Mouse (Mus musculus) CH12.LX (cell line): ENCODE measurements at regions not wholly inside any gene's neighbourhood (a gene's known extent, or its start where the extent isn't known, plus 50 kb on each side); places are given as distances from the start of the nearest gene placed in this dataset.

ENCODE experiments used
- DNase-seq: peaks from one replicate; pipeline ENCODE4 v3.0.0-alpha.2; 2013; ENCODE audit errors: extremely low read depth
- H3K27ac ChIP-seq: 2 replicates; pipeline ENCODE4 v1.5.1; 2012; ENCODE audit warnings: low read depth, mild to moderate bottlenecking, control low read depth, moderate library complexity; ENCODE audit not compliant: insufficient read depth
- H3K27me3 ChIP-seq: replicated peaks from 2 replicates; pipeline ENCODE3; 2012; ENCODE audit warnings: inconsistent platforms
- H3K36me3 ChIP-seq, 2 experiments: replicated peaks in 1 of 2; 2 replicates each; pipeline versions ENCODE3 to v1.6.1; 2012; ENCODE audit warnings: inconsistent platforms in 1 of 2, low read length in 1 of 2, mild to moderate bottlenecking in 1 of 2, mixed read lengths in 1 of 2, moderate library complexity in 1 of 2; ENCODE audit not compliant: control insufficient read depth in 1 of 2, insufficient read depth in 1 of 2
- H3K4me1 ChIP-seq, 2 experiments: 2 replicates each; pipeline ENCODE4 v1.6.1; 2012; ENCODE audit warnings: inconsistent platforms in 1 of 2, moderate library complexity in 1 of 2; ENCODE audit not compliant: insufficient read depth in 2 of 2, control insufficient read depth in 1 of 2
- H3K4me2 ChIP-seq: 2 replicates; pipeline ENCODE4 v1.6.1; 2012; ENCODE audit warnings: low read depth, mild to moderate bottlenecking, control low read depth; ENCODE audit not compliant: poor library complexity, insufficient read depth, severe bottlenecking
- H3K4me3 ChIP-seq, 3 experiments: fragments of 150-350 bp in 1 of 3; sonication (generic) in 1 of 3; replicated peaks in 1 of 3; 2 replicates each; pipeline versions ENCODE3 to v1.5.1; 2011 to 2012; ENCODE audit warnings: low read depth in 2 of 3, low read length in 2 of 3, mild to moderate bottlenecking in 2 of 3, moderate library complexity in 2 of 3, control low read depth in 1 of 3, improper control_type of control experiment in 1 of 3, inconsistent platforms in 1 of 3, mixed read lengths in 1 of 3; ENCODE audit not compliant: poor library complexity in 1 of 3
- H3K79me2 ChIP-seq: replicated peaks from 2 replicates; pipeline ENCODE4 v1.6.1; 2012; ENCODE audit warnings: mild to moderate bottlenecking, moderate library complexity; ENCODE audit not compliant: control insufficient read depth, poor library complexity, insufficient read depth, severe bottlenecking; ENCODE audit errors: extremely low read depth
- H3K9ac ChIP-seq: 2 replicates; pipeline ENCODE4 v1.6.1; 2012; ENCODE audit warnings: low read depth, mild to moderate bottlenecking, control low read depth, moderate library complexity; ENCODE audit not compliant: insufficient read depth
- H3K9me3 ChIP-seq: replicated peaks from 2 replicates; pipeline ENCODE3; 2012; ENCODE audit warnings: low read length, inconsistent platforms, mixed read lengths
- CHD1 ChIP-seq: IDR thresholded peaks from 2 replicates; pipeline ENCODE4 v1.6.1; 2012; ENCODE audit warnings: low read depth, low read length, improper control_type of control experiment, inconsistent platforms
- CHD2 ChIP-seq: IDR thresholded peaks from 2 replicates; pipeline ENCODE4 v1.6.1; 2011; ENCODE audit warnings: low read length, improper control_type of control experiment
- ELF1 ChIP-seq: IDR thresholded peaks from 2 replicates; pipeline ENCODE4 v1.6.1; 2014; ENCODE audit warnings: low read depth, mild to moderate bottlenecking, inconsistent platforms, low read length, improper control_type of control experiment
- ETS1 ChIP-seq: conservative IDR thresholded peaks from 2 replicates; pipeline ENCODE4 v1.6.1; 2012; ENCODE audit warnings: low read depth, mild to moderate bottlenecking, inconsistent platforms, low read length, improper control_type of control experiment, moderate library complexity
- KAT2A ChIP-seq: IDR thresholded peaks from 2 replicates; pipeline ENCODE4 v1.6.1; 2012; ENCODE audit warnings: low read length, improper control_type of control experiment, inconsistent platforms; ENCODE audit not compliant: insufficient replicate concordance
- MAX ChIP-seq: IDR thresholded peaks from 2 replicates; pipeline ENCODE4 v1.6.1; 2011; ENCODE audit warnings: low read length, improper control_type of control experiment
- MAZ ChIP-seq: IDR thresholded peaks from 2 replicates; pipeline ENCODE4 v1.6.1; 2012; ENCODE audit warnings: low read depth, mild to moderate bottlenecking, inconsistent platforms, low read length, improper control_type of control experiment, moderate library complexity
- MEF2A ChIP-seq: IDR thresholded peaks from 2 replicates; pipeline ENCODE4 v1.6.1; 2014; ENCODE audit warnings: low read depth, mild to moderate bottlenecking, inconsistent platforms, low read length, improper control_type of control experiment, borderline replicate concordance
- MXI1 ChIP-seq: IDR thresholded peaks from 2 replicates; pipeline ENCODE4 v1.6.1; 2011; ENCODE audit warnings: mild to moderate bottlenecking, low read depth, low read length, improper control_type of control experiment
- MYC ChIP-seq: IDR thresholded peaks from 2 replicates; pipeline ENCODE4 v1.6.1; 2011; ENCODE audit warnings: low read depth, mild to moderate bottlenecking, improper control_type of control experiment, low read length
- NELFE ChIP-seq: IDR thresholded peaks from 2 replicates; pipeline ENCODE4 v1.6.1; 2011; ENCODE audit warnings: low read depth, low read length, improper control_type of control experiment
- NRF1 ChIP-seq: IDR thresholded peaks from 2 replicates; pipeline ENCODE4 v1.6.1; 2014; ENCODE audit warnings: low read depth, mild to moderate bottlenecking, inconsistent platforms, low read length, improper control_type of control experiment, moderate library complexity
- PAX5 ChIP-seq: IDR thresholded peaks from 2 replicates; pipeline ENCODE4 v1.6.1; 2012; ENCODE audit warnings: low read length, inconsistent platforms, mixed read lengths
- RCOR1 ChIP-seq: conservative IDR thresholded peaks from 2 replicates; pipeline ENCODE4 v1.6.1; 2012; ENCODE audit warnings: low read depth, mild to moderate bottlenecking, inconsistent platforms, low read length, improper control_type of control experiment
- SMC3 ChIP-seq: IDR thresholded peaks from 2 replicates; pipeline ENCODE4 v1.6.1; 2011; ENCODE audit warnings: low read depth, low read length, improper control_type of control experiment
- TBP ChIP-seq: conservative IDR thresholded peaks from 2 replicates; pipeline ENCODE4 v1.6.1; 2011; ENCODE audit warnings: low read depth, low read length, improper control_type of control experiment
- TCF12 ChIP-seq: IDR thresholded peaks from 2 replicates; pipeline ENCODE4 v1.6.1; 2014; ENCODE audit warnings: low read depth, mild to moderate bottlenecking, inconsistent platforms, low read length, improper control_type of control experiment
- USF1 ChIP-seq: IDR thresholded peaks from 2 replicates; pipeline ENCODE4 v1.6.1; 2014; ENCODE audit warnings: low read depth, mild to moderate bottlenecking, inconsistent platforms, low read length, improper control_type of control experiment
- ZC3H11A ChIP-seq: IDR thresholded peaks from 2 replicates; pipeline ENCODE4 v1.6.1; 2012; ENCODE audit warnings: low read depth, mild to moderate bottlenecking, inconsistent platforms, low read length, improper control_type of control experiment
- ZMIZ1 ChIP-seq: IDR thresholded peaks from 2 replicates; pipeline ENCODE4 v1.6.1; 2012; ENCODE audit warnings: low read depth, mild to moderate bottlenecking, inconsistent platforms, low read length, improper control_type of control experiment
- ZNF384 ChIP-seq: IDR thresholded peaks from 2 replicates; pipeline ENCODE4 v1.6.1; 2012; ENCODE audit warnings: low read depth, low read length, improper control_type of control experiment, inconsistent platforms
- dilution Hi-C: fragments of 300-500 bp; cut with MboI; formaldehyde crosslinking; loops from 2 replicates; pipeline ENCODE4 v1.14.3; 2020; ENCODE audit warnings: low sequenced_read_pairs; ENCODE audit not compliant: extremely low pct_unique_long_range_greater_than_20kb, extremely low pct_ligation_motif_present
- in situ Hi-C: fragments of 300-500 bp; cut with MboI; formaldehyde crosslinking; loops from 3 replicates; pipeline ENCODE4 v1.14.3; 2019; ENCODE audit warnings: low sequenced_read_pairs, low pct_ligation_motif_present, low pct_unique_long_range_greater_than_20kb, mixed read lengths

DNA sequence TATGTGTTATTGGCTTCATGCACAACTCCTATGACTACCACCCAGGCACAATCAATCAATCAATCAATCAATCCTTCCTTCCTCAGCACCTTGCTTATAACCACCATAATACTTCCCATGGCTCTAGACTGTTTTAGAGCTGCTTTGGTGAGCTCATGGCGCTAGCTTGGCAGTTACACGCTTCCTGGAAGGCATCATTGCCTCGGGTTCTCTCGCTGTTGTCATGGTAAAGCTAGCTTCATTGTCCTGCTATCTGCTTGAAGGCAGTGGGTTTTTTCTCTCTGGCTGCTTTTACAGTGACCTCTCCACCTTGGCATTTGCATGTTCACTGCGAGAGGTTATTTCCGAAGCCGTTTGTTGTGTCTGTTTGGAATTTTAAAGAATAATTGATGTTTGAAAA is 174.7 kb downstream of the Tmx1 start:
- dilution Hi-C loops: no loop called here

DNA sequence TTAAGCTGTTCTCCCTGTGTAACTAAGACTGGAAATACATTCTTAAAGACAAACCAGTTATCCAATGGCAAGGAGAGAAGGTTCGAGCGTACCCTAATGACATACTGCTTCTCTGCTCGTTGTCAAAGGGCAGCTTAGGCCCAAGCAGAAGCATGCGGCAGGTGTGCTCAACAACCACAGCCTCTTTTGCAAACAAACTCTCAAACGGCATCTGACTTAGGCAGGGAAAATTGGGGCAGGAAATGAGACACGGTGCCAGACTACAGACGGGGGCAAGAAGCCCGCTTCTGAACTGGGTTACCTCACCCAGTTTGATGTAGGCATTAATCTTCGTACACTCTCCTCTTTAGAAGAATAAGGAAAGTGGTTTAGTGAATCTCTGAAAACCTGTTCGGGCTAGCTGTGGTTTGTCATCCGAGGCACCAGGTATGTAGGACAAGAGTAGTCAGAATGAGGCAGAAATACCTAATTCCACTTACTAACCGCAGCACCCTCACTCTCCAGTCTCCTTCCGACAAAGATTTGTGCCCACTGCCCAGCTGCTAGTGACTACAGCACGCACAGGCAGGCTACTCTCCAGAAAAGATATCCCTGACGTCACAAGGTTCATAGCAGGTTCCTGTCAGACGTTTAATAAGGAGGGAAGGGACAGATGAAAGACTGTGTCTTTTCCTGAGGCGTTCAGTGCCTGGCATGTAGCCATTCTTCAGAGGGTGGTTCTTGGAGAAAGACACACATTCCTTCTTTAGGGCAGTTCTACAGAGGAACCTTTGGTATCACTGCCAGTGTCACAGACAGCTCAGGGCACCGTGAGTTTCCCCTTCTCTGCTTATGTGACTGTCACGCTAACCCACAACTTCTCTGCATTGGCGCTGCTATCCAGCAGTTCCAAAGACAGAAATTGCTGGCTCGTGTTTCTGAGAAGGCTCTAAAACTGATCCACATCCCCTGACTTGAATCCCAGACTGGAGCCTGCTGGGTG is 175.8 kb downstream of the Tmx1 start:
- Histone ChIP-seq H3K4me2 (no peak overlapping the region; the same call in 1 of the 2 replicates), H3K27ac (no peak overlapping the region), H3K27me3 (no peaks in the 10 kb centered on the region), H3K9me3 (no peaks in the 10 kb centered on the region), H3K36me3 (no peaks in the 10 kb centered on the region), H3K79me2 (no peaks in the 10 kb centered on the region)
- dilution Hi-C loops: no loop called here
- no peak for DNase-seq
- in situ Hi-C loops: no loop called here
- TF ChIP-seq NELFE: no peak
- TF ChIP-seq USF1: no peak
- TF ChIP-seq, all 38 proteins: peak for 0
- Histone ChIP-seq H3K4me1 (0 out of 4 replicates have a peak, but pooled peaks cover 0 to 4% of the 10 kb centered on the region in 2 experiments), H3K4me3 (no peak overlapping the region), H3K9ac (no peak overlapping the region)

More for the DNA sequence above, 174.7 kb downstream of the Tmx1 start:
- Histone ChIP-seq H3K4me1 (0 out of 4 replicates have a peak, but pooled peaks cover 0 to 4% of the 10 kb centered on the region in 2 experiments), H3K27me3 (no peaks in the 10 kb centered on the region), H3K36me3 (no peaks in the 10 kb centered on the region), H3K4me2 (no peak overlapping the region), H3K9ac (no peak overlapping the region), H3K27ac (no peak overlapping the region), H3K79me2 (no peaks in the 10 kb centered on the region), H3K9me3 (no peaks in the 10 kb centered on the region), H3K4me3 (no peak overlapping the region)
- in situ Hi-C loops: no loop called here
- TF ChIP-seq MYC (no peak), MAX (no peak)
- DNase-seq: no peak

DNA sequence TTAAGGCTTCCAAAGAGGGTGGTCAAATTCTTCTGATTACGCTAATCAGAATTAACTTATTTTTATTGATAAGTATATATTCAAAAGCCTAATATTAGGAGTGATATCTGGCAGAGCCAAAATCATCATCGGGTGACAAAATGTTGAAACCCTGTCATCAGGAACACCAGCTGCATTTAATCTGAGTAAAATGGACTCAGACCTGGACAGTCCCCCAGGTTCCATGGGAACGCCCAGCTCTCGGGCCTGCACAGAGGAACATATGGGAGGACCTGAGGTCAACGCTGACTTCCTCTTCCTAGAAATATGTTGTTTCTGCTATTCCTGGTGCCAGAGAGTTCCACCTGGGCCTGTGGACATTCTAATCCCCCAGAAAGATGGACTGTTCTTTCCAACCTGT is 176.5 kb downstream of the Tmx1 start:
- in situ Hi-C loops (no loop called here), dilution Hi-C loops (no loop called here)
- H3K27me3 ChIP-seq: no peaks in the 10 kb centered on the region
- no peaks in the 10 kb centered on the region for H3K79me2 ChIP-seq
- 0 out of 4 replicates have a peak, but pooled peaks cover 0 to 4% of the 10 kb centered on the region in 2 experiments for H3K4me1 ChIP-seq
- TF ChIP-seq NELFE: no peak
- TF ChIP-seq CHD2: no peak
- no peak for TF ChIP-seq TBP
- no peak for TF ChIP-seq RCOR1
- TF ChIP-seq TCF12: no peak
- TF ChIP-seq ZNF384: no peak
- TF ChIP-seq ELF1: no peak
- TF ChIP-seq CHD1: no peak
- TF ChIP-seq MEF2A: no peak
- no peak for TF ChIP-seq MYC
- TF ChIP-seq MAX: no peak
- TF ChIP-seq PAX5: no peak
- no peak for TF ChIP-seq SMC3
- TF ChIP-seq ZC3H11A: no peak
- no peak for TF ChIP-seq ETS1
- no peak for TF ChIP-seq ZMIZ1
- TF ChIP-seq MAZ: no peak
- no peak for TF ChIP-seq KAT2A
- no peak for TF ChIP-seq NRF1
- TF ChIP-seq MXI1: no peak
- no peak overlapping the region for H3K4me2 ChIP-seq
- no peak overlapping the region for H3K4me3 ChIP-seq
- no peaks in the 10 kb centered on the region for H3K36me3 ChIP-seq
- no peak overlapping the region for H3K27ac ChIP-seq
- H3K9ac ChIP-seq: no peak overlapping the region
- no peaks in the 10 kb centered on the region for H3K9me3 ChIP-seq
- no peak for DNase-seq
